Mouse (Mus musculus) olfactory bulb, adult 2 months (tissue): Measurements from ENCODE around the gene Cfap70. TPM values are rescaled to one million over a fixed set of nuclear protein-coding genes. Genes with fewer than 3 reads are reported as not detected.
A peak's percentile ranks its signal among the peaks of the same experiment; 100 is the strongest.

Experiments
- H3K27ac ChIP-seq: fragments of 200-500 bp; 2 replicates; pipeline ENCODE4 v1.5.1; 2012; ENCODE audit warnings: low read depth, low read length; ENCODE audit not compliant: insufficient read depth
- H3K4me1 ChIP-seq: fragments of 200-500 bp; 2 replicates; pipeline ENCODE4 v1.6.1; 2012; ENCODE audit warnings: low read length; ENCODE audit not compliant: control insufficient read depth, insufficient read depth
- H3K4me3 ChIP-seq: fragments of 200-500 bp; 2 replicates; pipeline ENCODE4 v1.5.1; 2012; ENCODE audit warnings: mild to moderate bottlenecking, low read depth, low read length, moderate library complexity; ENCODE audit not compliant: insufficient read depth
- CTCF ChIP-seq: fragments of 200-500 bp; IDR thresholded peaks from 2 replicates; pipeline ENCODE4 v1.5.1; 2012; ENCODE audit warnings: low read depth, mild to moderate bottlenecking, low read length, moderate library complexity; ENCODE audit not compliant: insufficient read depth
- POLR2A ChIP-seq: fragments of 200-500 bp; IDR thresholded peaks from 2 replicates; pipeline ENCODE4 v1.6.1; 2012; ENCODE audit warnings: mild to moderate bottlenecking, low read depth, low read length, moderate library complexity; ENCODE audit not compliant: insufficient read depth
- whole genome bisulfite sequencing: fragments of 180-500 bp; shearing (Covaris S2); methylation state at CpG from one replicate; pipeline ENCODE4 v1.1.7; 2018; 5-methylcytosine and 5-hydroxymethylcytosine counted together
- polyA plus RNA-seq: library from polyadenylated mRNA; stranded (reverse); fragments of >200 nt; gene quantifications from 2 replicates; pipeline ENCODE4 v1.2.4, GENCODE M21; 2012; ENCODE audit warnings: low replicate concordance; ENCODE audit not compliant: missing spikeins, insufficient read depth, insufficient read length

The Cfap70 gene
- polyA plus RNA-seq, 1 experiment = not detected

DNA sequence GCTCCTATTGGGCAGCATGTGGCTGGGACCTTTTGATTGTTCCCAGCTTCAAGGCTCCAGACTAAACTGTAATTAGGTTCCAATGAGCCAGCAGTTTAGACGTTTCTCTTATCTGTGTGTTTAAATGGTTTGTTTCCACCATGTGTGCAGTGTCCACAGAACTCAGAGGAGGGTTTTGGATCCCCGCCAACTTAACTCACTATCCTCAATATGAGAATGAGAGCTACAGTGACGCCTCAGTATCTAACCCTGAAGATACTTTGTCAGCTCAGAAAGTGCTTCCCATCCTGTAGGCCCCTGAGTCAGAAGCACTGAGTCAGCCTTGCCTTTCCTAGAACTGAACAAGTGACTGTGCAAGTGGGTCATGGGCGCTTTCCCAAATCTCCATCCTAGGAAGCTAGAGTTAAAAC, 74.9 kb downstream of the Cfap70 start:
- Histone ChIP-seq H3K4me3 (no peak overlapping the region), H3K27ac (no peak overlapping the region), H3K4me1 (peaks cover 4% of the 10 kb centered on the region; the same call in 1 of the 2 replicates)
- no peak for TF ChIP-seq POLR2A
- no peak for TF ChIP-seq CTCF
- WGBS = 56% methylated on average over 4 of the region's 4 CpGs

DNA sequence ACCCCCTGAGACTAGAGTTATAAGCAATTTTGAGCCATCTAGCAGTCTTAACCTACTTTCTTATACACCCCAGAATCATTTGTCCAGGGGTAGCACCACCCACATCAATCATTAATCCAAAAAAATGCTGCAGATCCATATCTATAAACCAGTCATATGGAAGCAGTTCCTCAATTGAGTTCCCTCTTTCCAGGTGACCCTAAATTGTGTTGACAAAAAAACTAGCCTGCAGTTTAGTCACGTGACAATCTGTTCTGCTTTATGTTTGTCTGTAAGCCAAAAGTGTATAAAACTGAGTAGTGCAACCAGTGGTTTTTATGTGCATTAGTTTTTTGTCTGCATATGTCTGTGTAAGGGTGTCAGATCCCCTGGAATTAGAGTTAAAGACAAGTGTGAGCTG, 80.2 kb downstream of the Cfap70 start:
- WGBS = 96% methylated on average over 1 of the region's 1 CpGs
- no peak overlapping the region for H3K4me3 ChIP-seq
- TF ChIP-seq POLR2A (no peak), CTCF (no peak)

DNA sequence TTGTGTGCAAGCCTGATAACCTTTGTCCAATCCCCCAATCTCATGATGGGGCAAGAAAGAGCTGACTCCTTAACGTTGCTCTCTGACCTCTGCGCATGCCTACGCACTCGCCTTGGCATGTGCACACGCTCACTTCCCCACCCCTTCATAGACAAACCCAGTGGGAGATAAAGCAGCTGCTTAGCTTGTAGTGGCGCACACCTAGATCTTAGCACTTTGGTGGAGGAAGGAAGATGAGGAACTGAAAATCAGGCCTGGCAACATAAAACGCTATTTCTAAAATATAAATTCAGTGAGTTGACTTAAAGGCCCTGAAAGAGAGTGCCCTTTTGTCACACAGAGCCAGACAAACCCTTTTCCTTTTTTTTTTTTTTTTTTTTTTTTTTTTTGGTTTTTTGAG, 81.2 kb downstream of the Cfap70 start:
- peaks cover 2% of the 10 kb centered on the region; the same call in 1 of the 2 replicates for H3K4me1 ChIP-seq
- TF ChIP-seq POLR2A (no peak), CTCF (no peak)
- H3K4me3 ChIP-seq = no peak overlapping the region
- no peak overlapping the region for H3K27ac ChIP-seq
- WGBS = 94% methylated on average over 7 of the region's 7 CpGs

More for the DNA sequence above, 80.2 kb downstream of the Cfap70 start:
- Histone ChIP-seq H3K27ac (no peak overlapping the region), H3K4me1 (no peaks in the 10 kb centered on the region)

DNA sequence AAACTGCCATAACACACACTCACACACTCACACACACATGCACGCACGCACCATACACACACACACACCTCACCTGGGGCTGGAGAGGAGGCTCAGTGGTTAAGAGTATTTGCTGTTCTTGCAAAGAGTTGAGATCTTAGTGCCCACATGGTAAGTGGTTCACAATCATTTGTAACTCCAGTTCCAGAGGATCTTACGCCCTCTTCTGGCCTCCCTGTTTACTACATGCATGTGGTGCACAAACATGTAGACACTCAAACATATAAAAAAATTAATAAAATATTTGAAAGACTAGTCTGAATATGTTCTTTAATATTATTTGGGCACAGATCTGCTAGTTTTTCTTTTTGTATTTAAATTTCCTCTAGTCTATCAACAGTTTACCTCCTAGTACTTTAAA, 83.8 kb downstream of the Cfap70 start:
- Histone ChIP-seq H3K27ac (no peak overlapping the region), H3K4me3 (no peak overlapping the region), H3K4me1 (peaks cover 2% of the 10 kb centered on the region; the same call in 1 of the 2 replicates)
- WGBS = 95% methylated on average over 3 of the region's 3 CpGs
- TF ChIP-seq CTCF (no peak), POLR2A (no peak)

DNA sequence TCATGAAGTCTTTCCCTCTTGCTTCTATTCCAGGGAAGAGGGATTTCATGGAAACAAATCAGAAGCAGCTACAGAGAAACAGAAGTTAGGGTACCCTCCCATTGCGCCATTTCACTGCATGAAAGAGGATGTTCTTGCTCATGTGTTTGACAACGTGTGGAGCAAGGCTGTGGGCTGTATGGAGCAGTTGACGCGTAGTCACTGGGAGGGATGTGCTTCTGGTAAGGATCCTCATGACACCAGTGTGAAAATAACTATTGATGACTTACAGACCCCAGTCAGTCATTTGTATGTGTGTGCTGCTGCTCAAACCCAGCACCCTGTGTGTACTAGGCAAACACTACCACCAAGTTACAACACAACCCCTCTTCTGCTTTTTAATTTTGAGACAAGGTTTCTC, 88.8 kb downstream of the Cfap70 start:
- peaks cover 2% of the 10 kb centered on the region; the same call in 1 of the 2 replicates for H3K4me1 ChIP-seq
- no peak overlapping the region for H3K4me3 ChIP-seq
- no peak overlapping the region for H3K27ac ChIP-seq
- WGBS = 92% methylated on average over 4 of the region's 4 CpGs
- TF ChIP-seq POLR2A = no peak
- no peak for TF ChIP-seq CTCF

DNA sequence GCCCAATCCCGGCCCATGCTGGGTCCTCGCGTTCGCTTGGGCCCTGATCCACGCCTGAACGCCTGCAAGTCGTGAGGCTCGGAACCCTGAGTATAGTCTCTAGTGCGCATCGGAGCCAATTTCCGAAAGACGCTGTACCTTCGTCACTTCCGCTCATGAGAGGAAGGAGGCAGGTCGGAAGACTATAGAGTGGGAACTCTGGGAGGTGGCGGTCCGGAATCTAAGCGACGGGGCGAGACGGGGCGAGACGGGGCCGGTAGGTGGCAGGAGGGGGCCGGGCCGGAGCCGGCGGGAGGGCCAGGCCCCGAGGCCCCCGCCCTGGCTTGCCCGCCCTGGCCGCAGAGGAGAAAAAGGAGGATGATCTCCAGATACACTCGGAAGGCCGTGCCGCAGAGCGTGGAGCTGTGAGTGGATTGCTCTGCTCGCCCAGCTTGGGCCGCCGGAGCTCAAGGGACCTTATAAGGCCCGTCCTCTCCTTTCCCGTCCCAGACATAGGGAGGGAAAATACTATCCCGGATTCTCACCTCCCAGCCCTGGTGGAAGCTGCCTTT, 104.0 kb downstream of the Cfap70 start, which contains the start of the genes Ecd and Fam149b:
TSS of gene Ecd (minus strand) at position 131 of the 551 bp plus-strand sequence.
TSS of gene Fam149b (plus strand) at position 172 of the 551 bp plus-strand sequence.
- H3K4me3 ChIP-seq = peak within 1 kb of the TSS; percentile 97
- TF ChIP-seq CTCF = peak; percentile 28; the same call in 1 of the 2 replicates
- TF ChIP-seq POLR2A = peak; percentile 63; the same call in 1 of the 2 replicates
- H3K27ac ChIP-seq = peak within 1 kb of the TSS; percentile 86
- under 1% methylated on average over 42 of the region's 42 CpGs for WGBS
- peaks cover 2% of the 10 kb centered on the region; the same call in 1 of the 2 replicates for H3K4me1 ChIP-seq

DNA sequence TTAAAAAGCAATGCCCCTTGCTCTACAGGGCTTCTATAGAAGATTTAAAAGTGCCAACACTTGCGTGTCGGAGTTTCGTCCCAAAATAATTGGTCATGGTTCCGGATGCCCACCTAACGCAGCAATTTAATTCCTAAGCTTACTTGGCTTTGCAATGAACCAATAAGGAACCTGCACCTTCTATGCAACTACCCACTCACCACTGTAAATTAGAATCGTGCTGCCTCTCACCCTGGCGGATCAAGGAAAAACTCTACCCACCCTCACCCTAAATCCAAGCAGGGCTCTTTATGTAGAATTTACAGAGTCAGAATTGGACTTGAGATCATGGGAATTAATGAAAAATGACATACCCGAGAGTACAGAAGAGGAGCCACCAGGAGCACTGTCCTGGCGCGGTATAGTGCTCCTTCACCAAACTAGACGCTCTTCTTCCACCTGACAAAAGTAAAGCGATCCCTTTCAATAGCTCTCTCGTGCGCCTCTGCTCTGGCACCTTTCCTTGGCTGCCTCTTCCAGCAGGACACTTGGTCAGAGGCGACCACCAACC, 104.5 kb downstream of the Cfap70 start:
- H3K4me1 ChIP-seq = peaks cover 2% of the 10 kb centered on the region; the same call in 1 of the 2 replicates
- WGBS = under 1% methylated on average over 15 of the region's 15 CpGs
- TF ChIP-seq POLR2A = no peak
- TF ChIP-seq CTCF = no peak
- H3K27ac ChIP-seq = peak overlapping the region; percentile 86
- peak overlapping the region; percentile 97 for H3K4me3 ChIP-seq

DNA sequence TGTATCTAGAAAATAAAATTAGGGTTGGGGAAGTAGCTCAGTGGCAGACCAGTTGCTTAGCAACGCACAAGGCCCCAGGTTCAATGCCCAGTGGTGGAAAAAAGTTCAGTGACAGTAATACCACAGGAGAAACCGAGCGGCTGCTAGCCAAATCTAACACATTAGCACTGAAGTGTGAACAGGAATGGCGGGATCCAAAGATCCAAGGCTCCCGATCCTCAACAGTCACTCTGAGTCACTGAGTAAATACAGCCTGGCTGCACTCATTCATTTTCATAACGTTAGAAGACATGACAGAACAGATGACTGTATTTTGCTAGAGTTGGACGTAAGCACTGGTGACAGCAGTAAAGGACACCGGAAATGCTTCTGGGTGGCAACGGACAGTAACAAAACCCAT, 106.1 kb downstream of the Cfap70 start:
- Histone ChIP-seq H3K27ac (no peak overlapping the region), H3K4me3 (no peak overlapping the region), H3K4me1 (peaks cover 2% of the 10 kb centered on the region; the same call in 1 of the 2 replicates)
- 78% methylated on average over 9 of the region's 9 CpGs for WGBS
- no peak for TF ChIP-seq CTCF
- TF ChIP-seq POLR2A = no peak

Other genes starting within 250 kb of the Cfap70 start
- gene Kcnk16, start 183.0 kb downstream of the Cfap70 start, polyA plus RNA-seq = not detected in 2 replicates
- not detected in 2 replicates for gene Nudt13, start 157.5 kb downstream of the Cfap70 start, polyA plus RNA-seq
- not detected in 2 replicates for gene Ecd, start 104.1 kb downstream of the Cfap70 start, polyA plus RNA-seq
- not detected in 2 replicates for gene Fam149b, start 104.1 kb downstream of the Cfap70 start, polyA plus RNA-seq
- not detected in 2 replicates for gene Dnajc9, start 63.3 kb downstream of the Cfap70 start, polyA plus RNA-seq
- not detected in 2 replicates for gene Mrps16, start 58.6 kb downstream of the Cfap70 start, polyA plus RNA-seq
- gene Anxa7, start 27.9 kb upstream of the Cfap70 start, polyA plus RNA-seq = not detected in 2 replicates
- not detected in 2 replicates for gene Mss51, start 44.7 kb upstream of the Cfap70 start, polyA plus RNA-seq
- 198 TPM in 1 of 2 replicates, not detected in the other for gene Ppp3cb, start 94.3 kb upstream of the Cfap70 start, polyA plus RNA-seq
- 58.6 TPM in 1 of 2 replicates, not detected in the other for gene Usp54, start 188.8 kb upstream of the Cfap70 start, polyA plus RNA-seq
- gene Myoz1, start 204.3 kb upstream of the Cfap70 start, polyA plus RNA-seq = not detected in 2 replicates
- gene Synpo2l, start 216.1 kb upstream of the Cfap70 start, polyA plus RNA-seq = not detected in 2 replicates
- gene Sec24c, start 222.1 kb upstream of the Cfap70 start, polyA plus RNA-seq = 190 and 558 TPM in 2 replicates
- gene Fut11, start 242.7 kb upstream of the Cfap70 start, polyA plus RNA-seq = not detected in 2 replicates